Mouse (Mus musculus) liver, postnatal 0 days (tissue): ENCODE measurements around the gene Gabbr1. TPM values are rescaled to one million over a fixed set of nuclear protein-coding genes. Genes with fewer than 3 reads are reported as not detected.

ENCODE experiments used
- ATAC-seq: fragments of 200-750 bp; cut with Nextera tagmentation; 2 replicates; pipeline ENCODE4 v1.8.0; 2017; ENCODE audit warnings: mild to moderate bottlenecking, moderate library complexity
- DNase-seq: peaks from one replicate; pipeline ENCODE4 v3.0.0-alpha.2; 2016
- H3K27ac ChIP-seq: fragments of 300-500 bp; sonication (generic); 2 replicates; pipeline ENCODE4 v1.5.1; 2014; ENCODE audit warnings: antibody characterized with exemption, moderate library complexity, mild to moderate bottlenecking, low read depth
- H3K27me3 ChIP-seq: fragments of 300-500 bp; sonication (generic); 2 replicates; pipeline ENCODE4 v1.6.1; 2014; ENCODE audit warnings: low read length, control low read depth, mixed read lengths; ENCODE audit not compliant: insufficient read depth
- H3K36me3 ChIP-seq: fragments of 300-500 bp; sonication (generic); replicated peaks from 2 replicates; pipeline ENCODE4 v1.6.1; 2014; ENCODE audit warnings: mild to moderate bottlenecking, control low read depth, low read length, moderate library complexity, mixed read lengths; ENCODE audit not compliant: insufficient read depth
- H3K4me1 ChIP-seq: fragments of 300-500 bp; sonication (generic); 2 replicates; pipeline ENCODE4 v1.6.1; 2014; ENCODE audit warnings: antibody characterized with exemption, mild to moderate bottlenecking, control low read depth; ENCODE audit not compliant: insufficient read depth
- H3K4me2 ChIP-seq: fragments of 300-500 bp; sonication (generic); 2 replicates; pipeline ENCODE4 v1.6.1; 2014; ENCODE audit warnings: low read depth, mild to moderate bottlenecking, low read length, moderate library complexity, mixed read lengths
- H3K4me3 ChIP-seq: fragments of 300-500 bp; sonication (generic); 2 replicates; pipeline ENCODE4 v1.5.1; 2014; ENCODE audit warnings: low read depth, low read length
- H3K9ac ChIP-seq: fragments of 300-500 bp; sonication (generic); replicated peaks from 2 replicates; pipeline ENCODE4 v1.6.1; 2014; ENCODE audit warnings: mild to moderate bottlenecking, moderate library complexity
- H3K9me3 ChIP-seq: fragments of 300-500 bp; sonication (generic); 2 replicates; pipeline ENCODE4 v1.6.1; 2016; ENCODE audit warnings: mild to moderate bottlenecking, control low read depth, low read length, mixed read lengths
- CTCF ChIP-seq: sonication (generic); IDR thresholded peaks from 2 replicates; pipeline ENCODE4 v1.5.1; 2016; ENCODE audit warnings: antibody characterized with exemption, low read depth
- EP300 ChIP-seq: IDR thresholded peaks from 2 replicates; pipeline ENCODE4 v1.6.1; 2016; ENCODE audit warnings: antibody characterized with exemption, low read depth, mild to moderate bottlenecking
- WGBS: fragments of 180-500 bp; shearing (Covaris S2); extraction: QIAGEN DNeasy Blood & Tissue Kit; methylation state at CpG from one replicate; pipeline ENCODE4 v1.1.7; 2014; ENCODE audit not compliant: insufficient replicate concordance; 5-methylcytosine and 5-hydroxymethylcytosine counted together
- polyA plus RNA-seq: library from polyadenylated mRNA; unstranded; fragments of >200 nt; fragmentation: Nextera tagmentation; extraction: Ambion mirVana; gene quantifications from 2 replicates; pipeline ENCODE4 v1.2.1, GENCODE M21; 2015

Gabbr1 gene
- polyA plus RNA-seq, 1 experiment from 2014 or later = 0.46 TPM

- no peak for DNase-seq
- Histone ChIP-seq H3K4me3 (no peak overlapping the region), H3K9me3 (no peaks in the 10 kb centered on the region), H3K27ac (no peak overlapping the region), H3K36me3 (no peaks in the 10 kb centered on the region), H3K9ac (no peak overlapping the region), H3K27me3 (no peaks in the 10 kb centered on the region), H3K4me2 (no peak overlapping the region), H3K4me1 (no peaks in the 10 kb centered on the region)
- no peak for ATAC-seq
- TF ChIP-seq EP300 (no peak), CTCF (no peak)
- 64% methylated on average over 5 of the region's 5 CpGs for WGBS
Measured at GRCm38 (mm10) chr17:37093289-37093688, 47.5 kb downstream of the Gabbr1 start.

- Histone ChIP-seq H3K4me2 (no peak within 1 kb of the TSS), H3K9ac (no peak within 1 kb of the TSS), H3K4me3 (no peak within 1 kb of the TSS), H3K27ac (no peak within 1 kb of the TSS), H3K9me3 (no peaks in the 10 kb centered on the region), H3K36me3 (no peaks in the 10 kb centered on the region), H3K27me3 (no peaks in the 10 kb centered on the region), H3K4me1 (no peaks in the 10 kb centered on the region)
- DNase-seq = no peak
- WGBS = 91% methylated on average over 1 of the region's 1 CpGs
- no peak for ATAC-seq
- TF ChIP-seq CTCF (no peak), EP300 (no peak)
Measured at GRCm38 (mm10) chr17:37098178-37098577, 52.4 kb downstream of the Gabbr1 start, which contains the start of gene Olfr91. Gene Olfr91, minus strand, starts transcription at chr17:37098278.

DNA sequence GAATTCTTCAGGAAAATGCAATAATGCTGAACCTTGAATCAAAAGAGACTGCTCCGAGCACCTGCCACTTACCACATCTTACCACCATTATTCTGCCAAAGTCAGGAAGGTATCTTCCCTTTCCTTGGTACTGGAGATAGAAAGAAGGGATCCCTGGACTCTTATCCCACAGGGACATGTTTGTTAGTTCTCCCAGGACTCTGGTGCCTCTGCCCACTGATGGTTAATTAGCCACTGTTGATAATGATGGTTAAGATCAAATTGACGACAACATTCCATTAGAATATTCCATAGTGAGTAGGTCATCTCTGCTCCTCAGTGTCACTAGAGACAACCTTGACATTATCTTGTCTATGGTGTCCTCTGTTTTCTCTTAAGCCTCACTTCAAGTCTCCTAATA is 74.2 kb downstream of the Gabbr1 start, which contains the start of gene Olfr92:
Gene Olfr92 (minus strand): TSS at position 101 of the 400 bp plus-strand sequence.
- ATAC-seq (no peak), DNase-seq (no peak)
- H3K27me3 ChIP-seq = no peaks in the 10 kb centered on the region
- no peaks in the 10 kb centered on the region for H3K9me3 ChIP-seq
- WGBS = 73% methylated on average over 2 of the region's 2 CpGs
- H3K27ac ChIP-seq = no peak within 1 kb of the TSS
- H3K4me1 ChIP-seq = no peaks in the 10 kb centered on the region
- TF ChIP-seq CTCF (no peak), EP300 (no peak)
- H3K9ac ChIP-seq = no peak within 1 kb of the TSS
- H3K4me3 ChIP-seq = no peak within 1 kb of the TSS
- H3K4me2 ChIP-seq = no peak within 1 kb of the TSS
- no peaks in the 10 kb centered on the region for H3K36me3 ChIP-seq

Other genes starting within 250 kb of the Gabbr1 start
- not detected in 2 replicates for gene H2-M10.6, start 233.8 kb upstream of the Gabbr1 start, polyA plus RNA-seq
- gene Trim26, start 208.8 kb upstream of the Gabbr1 start, polyA plus RNA-seq = 16.8 and 19.1 TPM in 2 replicates
- 0.12 TPM in 1 of 2 replicates, not detected in the other for gene Trim15, start 178.8 kb upstream of the Gabbr1 start, polyA plus RNA-seq
- gene Trim10, start 176.4 kb upstream of the Gabbr1 start, polyA plus RNA-seq = 85.7 and 86.7 TPM in 2 replicates
- gene Trim40, start 155.8 kb upstream of the Gabbr1 start, polyA plus RNA-seq = not detected in 2 replicates
- gene Trim31, start 147.8 kb upstream of the Gabbr1 start, polyA plus RNA-seq = not detected in 2 replicates
- gene Rnf39, start 103.0 kb upstream of the Gabbr1 start, polyA plus RNA-seq = 0.11 TPM in 1 of 2 replicates, not detected in the other
- 39.9 and 41.7 TPM in 2 replicates for gene Ppp1r11, start 94.2 kb upstream of the Gabbr1 start, polyA plus RNA-seq
- 19.3 and 23.7 TPM in 2 replicates for gene Znrd1, start 87.4 kb upstream of the Gabbr1 start, polyA plus RNA-seq
- 4.1 and 5.6 TPM in 2 replicates for gene Znrd1as, start 87.4 kb upstream of the Gabbr1 start, polyA plus RNA-seq
- gene 2410137M14Rik, start 64.7 kb upstream of the Gabbr1 start, polyA plus RNA-seq = not detected in 2 replicates
- gene H2-M5, start 56.4 kb upstream of the Gabbr1 start, polyA plus RNA-seq = 0.04 TPM in 1 of 2 replicates, not detected in the other
- gene Zfp57, start 44.8 kb upstream of the Gabbr1 start, polyA plus RNA-seq = 1.4 and 2.3 TPM in 2 replicates
- gene Mog, start 22.6 kb upstream of the Gabbr1 start, polyA plus RNA-seq = not detected in 2 replicates
- gene Olfr90, start 42.5 kb downstream of the Gabbr1 start, polyA plus RNA-seq = not detected in 2 replicates
- not detected in 2 replicates for gene Olfr91, start 52.3 kb downstream of the Gabbr1 start, polyA plus RNA-seq
- not detected in 2 replicates for gene Olfr92, start 74.1 kb downstream of the Gabbr1 start, polyA plus RNA-seq
- gene Olfr93, start 115.5 kb downstream of the Gabbr1 start, polyA plus RNA-seq = not detected in 2 replicates
- gene Ubd, start 147.9 kb downstream of the Gabbr1 start, polyA plus RNA-seq = 2.2 and 3.4 TPM in 2 replicates
- gene Olfr94, start 155.0 kb downstream of the Gabbr1 start, polyA plus RNA-seq = not detected in 2 replicates
- not detected in 2 replicates for gene Olfr95, start 167.2 kb downstream of the Gabbr1 start, polyA plus RNA-seq
- gene Olfr96, start 174.2 kb downstream of the Gabbr1 start, polyA plus RNA-seq = not detected in 2 replicates
- gene Olfr97, start 191.4 kb downstream of the Gabbr1 start, polyA plus RNA-seq = not detected in 2 replicates
- not detected in 2 replicates for gene Olfr98, start 217.8 kb downstream of the Gabbr1 start, polyA plus RNA-seq
- 4.5 and 4.6 TPM in 2 replicates for gene H2-M3, start 224.3 kb downstream of the Gabbr1 start, polyA plus RNA-seq
- not detected in 2 replicates for gene Olfr99, start 237.5 kb downstream of the Gabbr1 start, polyA plus RNA-seq